Mouse (Mus musculus): Measurements from ENCODE around the gene Fgd1.

Fgd1 gene

DNA sequence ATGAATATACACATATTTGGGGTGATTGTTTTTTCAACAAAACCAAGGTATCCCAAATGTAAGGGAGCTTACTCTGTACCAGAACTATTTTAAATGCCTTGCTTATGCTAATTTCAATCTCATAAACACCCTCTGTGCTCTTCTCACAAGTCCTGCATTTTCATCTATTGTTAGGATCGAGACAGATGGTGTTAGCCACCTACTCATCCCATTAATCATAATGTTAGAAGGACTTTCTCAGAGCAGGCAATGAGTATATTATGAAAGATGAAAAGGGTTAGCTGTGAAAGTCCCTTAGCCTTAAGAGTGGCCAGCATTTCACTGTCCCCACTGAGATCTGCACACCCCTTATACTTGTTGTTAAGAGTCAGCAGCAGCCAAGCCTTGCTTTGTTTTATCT, 41.5 kb downstream of the Fgd1 start:
- no peak for DNase-seq (ENCODE audit: low spot score in 2 of 2)

DNA sequence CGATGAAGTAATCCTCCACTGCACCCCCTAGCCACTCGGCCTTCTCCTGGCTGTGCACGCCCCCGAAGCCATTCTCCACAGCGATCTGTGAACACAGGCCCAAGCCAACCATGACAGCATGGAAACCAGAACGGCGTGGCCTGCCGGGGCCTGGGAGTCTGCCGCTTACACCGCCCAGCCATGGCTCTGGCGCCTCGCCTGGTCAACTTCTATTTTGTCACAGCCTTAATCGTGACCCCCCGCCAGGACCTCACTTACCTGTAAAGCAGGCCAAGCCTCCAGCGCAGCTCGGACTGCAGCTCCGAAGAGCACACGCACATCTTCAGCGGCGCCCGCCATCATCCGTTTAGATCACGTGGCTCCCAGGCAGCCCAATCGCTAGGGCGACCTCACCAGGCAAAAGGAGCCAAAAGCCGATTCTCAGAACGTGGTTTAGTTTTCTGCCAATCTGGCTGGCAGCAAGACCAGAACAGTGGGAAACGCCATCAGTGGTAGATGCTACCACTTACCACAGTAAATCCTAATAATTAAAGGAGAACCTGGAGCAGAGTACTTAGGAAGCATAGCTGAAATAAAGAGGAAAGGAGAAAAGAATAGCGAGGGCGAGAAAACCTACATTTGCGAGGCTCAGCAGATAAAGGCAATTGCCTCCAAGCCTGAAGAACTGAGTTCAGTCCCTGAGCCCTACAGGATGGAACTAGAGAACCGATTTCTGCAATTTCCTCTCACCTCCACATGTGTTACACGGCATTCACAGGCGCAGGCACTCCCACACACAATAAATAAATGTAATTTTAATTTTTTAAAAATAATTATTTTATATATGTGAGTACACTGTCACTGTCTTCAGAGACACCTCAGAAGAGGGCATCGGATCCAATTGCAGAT, 50.5 kb downstream of the Fgd1 start, which contains the start of gene Tsr2:
Gene Tsr2, minus strand, starts transcription at position 373 of the 888 bp plus-strand sequence.
- peak; percentile 32 to 64 for DNase-seq (ENCODE audit: low spot score in 2 of 2)

- DNase-seq (ENCODE audit: low spot score in 2 of 2): no peak
Observed at GRCm38 (mm10) chrX:151107301-151108067, 61.5 kb downstream of the Fgd1 start.

DNA sequence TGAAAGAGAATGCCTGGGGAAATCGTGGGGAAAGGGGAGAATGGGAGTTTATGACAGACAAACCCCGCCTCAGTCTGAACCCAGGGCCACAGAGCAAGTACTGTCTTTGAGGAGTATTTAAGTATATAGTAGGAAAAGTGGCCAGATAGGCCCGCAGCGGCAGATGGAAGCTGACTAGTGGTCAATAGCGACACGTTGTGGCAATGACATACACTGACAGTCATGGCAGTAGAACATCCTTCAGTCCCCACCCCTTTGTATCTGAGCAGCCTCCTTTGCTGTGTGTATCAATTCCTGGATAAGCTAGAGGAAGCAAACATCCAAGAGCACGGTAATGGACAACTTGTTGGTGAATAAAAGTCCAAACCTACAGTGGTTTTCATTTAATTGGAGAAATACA, 70.8 kb downstream of the Fgd1 start:
- DNase-seq (ENCODE audit: low spot score in 2 of 2): no peak

- DNase-seq (ENCODE audit: low spot score in 2 of 2): no peak
Observed at GRCm38 (mm10) chrX:151117432-151117831, 71.5 kb downstream of the Fgd1 start.

GRCm38 (mm10) chrX:151123933-151124332, 78.0 kb downstream of the Fgd1 start:
- DNase-seq (ENCODE audit: low spot score in 2 of 2): no peak

DNA sequence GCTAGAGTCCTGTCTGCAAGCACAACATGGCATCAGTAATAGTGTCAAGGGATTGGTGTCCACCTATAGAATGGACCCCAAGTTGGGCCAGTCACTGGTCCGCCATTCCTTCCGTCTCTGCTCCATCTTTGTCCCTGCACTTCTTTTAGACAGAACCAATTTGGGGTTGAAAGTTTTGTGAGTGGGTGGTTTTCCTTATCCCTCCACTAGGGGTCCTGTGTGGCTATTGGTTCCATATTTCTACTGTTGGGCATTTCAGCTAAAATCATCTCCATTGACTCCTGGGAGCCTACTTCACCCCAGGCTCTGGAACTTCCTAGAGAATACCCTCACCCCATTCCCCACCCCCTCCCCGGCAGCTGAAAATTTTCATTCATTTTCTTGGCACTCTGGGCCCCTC, 84.5 kb downstream of the Fgd1 start:
- no peak for DNase-seq (ENCODE audit: low spot score in 2 of 2)

- DNase-seq (ENCODE audit: low spot score in 2 of 2): no peak
Observed at GRCm38 (mm10) chrX:151132785-151133184, 86.8 kb downstream of the Fgd1 start.
